Mouse (Mus musculus): Measurements from ENCODE around the gene Gemin8. TPM values are rescaled to one million over a fixed set of nuclear protein-coding genes. Genes with fewer than 3 reads are reported as not detected.

The Gemin8 gene
- 23.4 and 30.3 TPM in 2 replicates for polyA plus RNA-seq (2012; rRNA removed)

GRCm38 (mm10) chrX:166169892-166170799, at the start of gene Gemin8:
TSS of gene Gemin8 (plus strand) at chrX:166170454.

DNA sequence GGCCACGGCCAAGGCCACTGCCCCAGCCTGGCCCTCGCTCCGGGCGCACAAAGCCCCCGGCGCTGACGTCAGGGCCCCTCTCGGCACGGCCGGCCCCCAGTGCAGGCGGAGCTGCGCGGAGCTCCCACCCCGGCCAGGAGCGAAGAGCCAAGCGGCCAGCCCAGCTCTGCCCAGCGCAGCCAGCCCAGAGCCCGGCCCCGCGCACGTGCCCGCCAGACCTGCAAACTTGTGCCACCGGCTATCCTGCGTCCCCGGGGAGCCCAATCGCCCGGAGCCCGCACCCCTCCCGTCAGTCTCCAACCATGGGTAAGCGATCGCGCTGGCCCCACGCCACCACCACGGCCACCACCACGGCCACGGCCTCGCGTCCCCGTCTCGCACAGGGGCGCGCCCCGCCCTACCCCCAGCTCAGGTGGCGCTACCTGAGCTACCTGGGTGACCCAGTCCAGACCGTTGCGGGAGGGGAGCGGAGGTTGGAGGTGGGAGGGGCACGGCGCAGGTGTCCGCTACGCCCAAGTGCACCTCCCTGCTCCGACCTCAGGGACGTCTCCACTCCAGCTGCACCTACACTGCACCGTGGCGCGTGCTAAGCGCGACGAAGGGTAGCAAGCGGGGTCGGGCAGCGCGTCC, 68.7 kb downstream of the Gemin8 start, which contains the start of gene Gpm6b:
Gpm6b (plus strand) TSS at position 81 of the 630 bp plus-strand sequence.

Other genes starting within 250 kb of the Gemin8 start
- gene Gpm6b, start 68.5 kb downstream of the Gemin8 start, polyA plus RNA-seq (2012; rRNA removed), result 77.1 and 95.8 TPM in 2 replicates

Data from central nervous system, embryonic 11.5 days (tissue).